Mouse (Mus musculus) liver, embryonic 14.5 days (tissue): ENCODE measurements around the gene Eif5a.

Experiments
- CTCF ChIP-seq: IDR thresholded peaks from 2 replicates; pipeline ENCODE4 v1.5.1; 2016; ENCODE audit warnings: antibody characterized with exemption, low read depth, control low read depth
- EP300 ChIP-seq: IDR thresholded peaks from 2 replicates; pipeline ENCODE4 v1.6.1; 2016; ENCODE audit warnings: antibody characterized with exemption, low read depth

DNA sequence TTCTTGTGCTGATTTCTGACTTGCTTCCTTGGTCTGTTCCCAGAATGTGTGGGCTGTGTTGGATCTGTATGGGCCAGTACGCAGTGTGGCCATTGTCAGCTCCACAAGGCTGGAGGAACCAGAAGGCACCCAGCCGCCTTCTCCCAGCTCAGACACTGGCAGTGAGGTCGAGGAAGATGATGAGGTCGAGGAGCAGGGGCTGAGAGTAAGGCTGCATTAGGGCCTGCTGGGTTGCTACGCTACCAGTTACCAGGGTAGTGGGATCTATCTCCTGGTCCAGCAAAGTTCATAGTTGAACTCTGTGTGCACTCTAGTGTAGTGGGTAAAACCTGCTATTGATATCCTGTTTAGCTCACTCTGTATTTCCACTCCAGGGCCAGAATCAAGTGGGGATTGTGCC is 12.6 kb downstream of the Eif5a start:
- TF ChIP-seq CTCF, result no peak
- no peak for TF ChIP-seq EP300
